ENCODE assay signal across 21 mouse cellular contexts in the genomic region with DNA sequence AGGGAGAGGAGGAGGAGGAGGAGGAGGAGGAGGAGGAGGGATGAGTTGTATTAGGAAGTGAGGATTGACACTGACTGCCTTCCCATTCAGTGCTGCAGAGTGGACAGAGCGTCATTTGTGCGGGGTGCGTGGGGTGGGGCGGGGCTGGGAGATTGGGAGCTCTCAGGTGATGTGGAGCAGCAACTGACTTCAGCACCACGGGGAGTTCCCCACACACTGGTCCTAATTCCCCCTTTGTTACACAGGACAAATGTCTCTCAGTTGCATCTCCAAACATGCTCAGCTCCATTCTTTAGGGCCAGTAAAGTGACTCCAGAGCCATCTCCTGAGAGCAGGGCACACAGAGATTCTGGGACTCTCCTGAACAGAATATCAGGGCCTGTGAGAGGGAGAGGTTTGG.
DNase-seq lines count a peak whose midpoint lies in the region; ATAC-seq lines count a peak whose summit lies in the region.
"Had no signal": no experiment of that assay in that cellular context is flagged by ENCODE, and none has a peak within 500 bp of the region (broad histone marks: within the 10 kb centered on the region; RNA-seq: fewer than 3 reads in every experiment).

No protein-coding gene starts in this region.

- H3K4me2 ChIP-seq in kidney, embryonic 16.5 days (replicated peaks; ENCODE audit: low read depth, low read length), result no peak overlapping the region
- H3K4me2 ChIP-seq: embryonic facial prominence, embryonic 15.5 days; heart, embryonic 15.5 days; limb, embryonic 13.5 days; midbrain, embryonic 11.5 days had no signal

- intact Hi-C loops in heart, postnatal 25 days (cut with DNase I), result no loop called here

- H3K4me3 ChIP-seq in kidney, embryonic 16.5 days (ENCODE audit: low read length), result no peak overlapping the region
- H3K4me3 ChIP-seq: embryonic facial prominence, embryonic 15.5 days; forebrain, embryonic 10.5 days; heart, adult 2 months; heart, embryonic 15.5 days; hindbrain, embryonic 10.5 days; limb, embryonic 13.5 days had no signal

- no peaks in the 10 kb centered on the region for H3K36me3 ChIP-seq in kidney, embryonic 16.5 days (ENCODE audit: insufficient read depth, low read length)
- H3K36me3 ChIP-seq: embryonic facial prominence, embryonic 15.5 days; forebrain, embryonic 10.5 days; heart, embryonic 15.5 days; hindbrain, embryonic 10.5 days; limb, embryonic 13.5 days had no signal

- no peak for ATAC-seq in kidney, embryonic 16.5 days (ENCODE audit: low FRiP score, low TSS enrichment)

- H3K9ac ChIP-seq in kidney, embryonic 16.5 days (replicated peaks; ENCODE audit: low read length), result no peak overlapping the region
- H3K9ac ChIP-seq: embryonic facial prominence, embryonic 15.5 days; heart, embryonic 15.5 days; limb, embryonic 13.5 days had no signal

- no peaks in the 10 kb centered on the region for H3K9me3 ChIP-seq in kidney, embryonic 16.5 days (ENCODE audit: low read length)
- H3K9me3 ChIP-seq: embryonic facial prominence, embryonic 15.5 days; forebrain, embryonic 10.5 days; heart, embryonic 15.5 days; hindbrain, embryonic 10.5 days; limb, embryonic 13.5 days had no signal

- no peaks in the 10 kb centered on the region for H3K27me3 ChIP-seq in kidney, embryonic 16.5 days (ENCODE audit: insufficient read depth, low read length)
- H3K27me3 ChIP-seq: embryonic facial prominence, embryonic 15.5 days had no signal

- peak; percentile 15 for DNase-seq in kidney, postnatal 10 days
- DNase-seq in R1 (ENCODE audit: low read depth, low spot score), result peak; percentile 50
- DNase-seq in embryo, embryonic 9.5 days (ENCODE audit: extremely low spot score), result peak; percentile 18
- DNase-seq in mesoderm, embryonic 11.5 days (ENCODE audit: low read depth, low spot score), result peak; percentile 41
- DNase-seq in heart, postnatal 25 days (ENCODE audit: low spot score), result no peak
- no peak for DNase-seq in ovary, postnatal 36 days (ENCODE audit: low spot score)
- DNase-seq: cerebellum, postnatal 10 days; gastrocnemius, postnatal 10 days; heart, adult 2 months; kidney, adult 9 months; lung, postnatal 14 days; retina, postnatal 1 day; right cerebral cortex, postnatal 4 days; thymus, adult 18-20 months had no signal

- 5% methylated on average over 5 of the region's 5 CpGs for WGBS in kidney, embryonic 16.5 days

- H3K27ac ChIP-seq in kidney, embryonic 16.5 days (ENCODE audit: low read length), result no peak overlapping the region
- H3K27ac ChIP-seq: embryonic facial prominence, embryonic 15.5 days; forebrain, embryonic 10.5 days; heart, adult 2 months; heart, embryonic 15.5 days; hindbrain, embryonic 10.5 days; limb, embryonic 13.5 days had no signal

- no peaks in the 10 kb centered on the region for H3K4me1 ChIP-seq in kidney, embryonic 16.5 days (ENCODE audit: insufficient read depth, low read length)
- H3K4me1 ChIP-seq: embryonic facial prominence, embryonic 15.5 days; heart, embryonic 15.5 days; limb, embryonic 13.5 days had no signal

Comparison
In these comparisons a context has a peak if more than half of its experiments do, and no peak if none do; other contexts are left out.
1. DNase-seq: peak in kidney, postnatal 10 days (single experiment), R1 (single experiment), embryo, embryonic 9.5 days (single experiment) and mesoderm, embryonic 11.5 days (single experiment); none in heart, postnatal 25 days (single experiment) and ovary, postnatal 36 days (single experiment).